Mouse (Mus musculus) mesoderm, embryonic 11.5 days (tissue): ENCODE measurements at regions not wholly inside any gene's neighbourhood (a gene's known extent, or its start where the extent isn't known, plus 50 kb on each side); places are given as distances from the start of the nearest gene placed in this dataset.

ENCODE experiments used
- DNase-seq: peaks from one replicate; pipeline ENCODE4 v3.0.0-alpha.2; 2012; ENCODE audit warnings: low read depth, low spot score

DNA sequence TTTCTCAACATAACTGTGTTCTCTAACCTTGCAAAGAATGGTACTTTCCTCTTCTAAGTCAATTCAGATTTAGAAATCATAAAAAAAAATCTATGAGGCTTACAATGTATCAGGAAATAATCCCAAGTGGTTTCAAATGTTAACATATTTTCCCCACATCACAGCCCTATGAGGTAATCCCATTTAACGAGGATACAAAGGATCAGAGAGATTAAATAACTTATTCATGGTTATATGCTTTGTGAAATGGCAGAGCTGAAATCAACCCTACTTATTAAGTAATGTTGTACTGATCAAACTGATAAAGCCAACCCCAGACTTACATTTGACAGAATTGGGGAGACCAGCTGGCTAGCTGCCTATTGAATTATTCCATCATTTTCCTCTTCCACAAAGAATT lies 614.4 kb downstream of the Ntrk3 start:
- no peak for DNase-seq

DNA sequence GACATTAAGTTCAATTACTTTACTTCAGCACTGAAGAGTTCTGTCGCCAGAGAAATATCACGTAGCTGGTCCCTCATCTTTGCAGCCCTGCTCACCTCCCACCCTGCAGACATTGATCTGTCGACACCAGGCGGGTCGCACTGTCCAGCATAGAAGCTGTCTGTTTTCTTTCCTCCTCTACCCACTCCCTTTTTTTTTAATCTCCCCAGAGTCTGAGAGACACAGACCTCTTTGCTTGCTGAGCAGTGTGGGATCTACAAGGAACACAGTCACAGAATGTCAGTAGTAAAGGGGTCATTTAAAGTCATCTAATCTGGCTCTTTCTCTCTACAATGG lies 616.7 kb downstream of the Ntrk3 start:
- no peak for DNase-seq

GRCm38 (mm10) chr7:78120462-78121150 lies 617.2 kb downstream of the Ntrk3 start:
- peak; percentile 41 for DNase-seq

DNA sequence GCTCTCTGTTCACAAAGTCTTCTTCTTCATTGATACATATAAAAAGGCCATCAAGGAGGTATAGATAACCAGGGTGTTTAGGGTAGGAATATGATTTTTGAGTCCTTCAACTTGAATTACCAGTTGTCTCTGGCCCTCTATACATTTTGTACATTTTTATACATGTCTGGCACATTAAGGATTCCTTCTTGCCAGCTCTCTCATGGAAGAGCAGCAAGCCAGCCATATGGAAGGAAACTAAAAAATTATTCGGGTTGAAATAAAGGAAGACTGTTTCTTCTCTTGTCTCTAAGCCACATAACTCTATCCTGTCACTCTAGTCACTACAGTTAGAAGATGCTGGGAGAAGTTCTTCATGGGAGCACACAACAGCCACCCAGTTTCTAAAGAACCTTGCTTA lies 618.0 kb downstream of the Ntrk3 start:
- no peak for DNase-seq

- no peak for DNase-seq
These were observed 626.5 kb downstream of the Ntrk3 start for GRCm38 (mm10) chr7:78111291-78111690.

DNA sequence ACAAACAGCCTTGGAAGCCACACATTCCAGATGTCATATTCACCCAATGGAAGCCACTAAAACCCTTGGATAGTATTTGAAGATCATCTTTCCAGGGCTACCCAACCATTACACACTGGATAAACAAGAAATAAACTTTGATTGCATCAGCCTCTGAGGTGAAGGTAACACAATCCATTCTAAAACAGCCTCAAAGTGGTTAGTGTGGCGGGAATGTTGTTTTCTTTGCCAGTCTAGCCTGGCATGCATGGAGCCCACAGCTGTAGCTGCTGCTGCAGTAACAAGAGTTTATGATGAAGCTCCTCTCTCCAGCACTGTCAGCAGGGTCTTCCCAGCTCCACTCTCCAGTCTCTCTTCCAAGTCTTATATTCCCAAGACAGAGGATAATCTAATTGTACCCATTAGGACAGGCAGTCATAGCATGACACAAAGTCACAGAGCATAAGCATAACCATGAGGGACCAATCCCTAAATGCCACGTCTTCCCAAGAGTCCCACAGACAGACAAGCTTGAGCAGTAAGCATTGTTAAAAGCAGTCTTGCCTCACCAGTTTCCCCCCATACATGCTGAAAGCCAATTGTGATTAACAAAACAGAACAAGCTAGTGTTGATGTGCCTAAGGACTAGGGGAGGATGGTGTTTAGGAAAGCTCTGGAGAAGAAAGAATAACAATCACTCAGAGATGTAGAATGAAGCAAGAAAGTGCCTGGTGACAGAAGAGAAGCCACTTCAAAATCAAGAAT lies 634.1 kb downstream of the Ntrk3 start:
- DNase-seq, result no peak

GRCm38 (mm10) chr7:78102396-78102795 lies 635.4 kb downstream of the Ntrk3 start:
- no peak for DNase-seq

GRCm38 (mm10) chr7:78086566-78087008 lies 651.2 kb downstream of the Ntrk3 start:
- no peak for DNase-seq

DNA sequence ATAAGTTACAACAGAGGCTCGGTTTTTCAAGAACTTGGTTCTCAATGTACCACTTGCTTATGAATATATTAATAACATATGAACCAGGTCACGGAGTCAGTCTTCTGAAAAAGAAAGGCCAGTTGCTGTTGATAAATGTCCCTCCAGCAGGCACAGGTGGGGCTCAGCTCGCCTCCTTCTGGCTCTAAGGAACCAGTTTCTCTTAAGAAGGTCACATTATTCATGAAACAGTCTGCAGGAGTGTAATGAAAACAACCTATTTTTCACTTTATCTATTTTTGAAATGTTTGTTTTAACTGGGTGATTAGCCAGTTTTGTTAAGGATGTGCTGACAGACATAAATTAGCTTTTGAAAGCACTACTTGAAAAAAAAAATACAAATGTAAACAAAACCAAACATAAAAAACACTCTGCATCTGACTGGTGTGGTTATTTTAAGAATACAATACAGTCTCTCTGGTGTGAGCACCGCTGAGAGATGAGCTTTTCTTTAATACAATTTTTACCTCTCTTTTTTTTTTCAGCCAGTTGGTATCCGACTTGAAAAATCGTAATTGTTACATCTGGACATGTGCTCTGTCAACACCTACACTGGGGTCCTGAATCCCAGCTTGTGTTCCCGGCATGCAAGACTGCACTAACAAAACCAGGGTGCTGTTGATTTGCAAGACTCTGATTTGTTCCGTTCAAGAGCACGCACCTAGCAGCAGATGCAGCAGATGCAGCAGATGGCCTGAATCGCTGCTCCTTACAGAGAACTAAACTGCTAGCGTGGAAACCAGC lies 651.8 kb downstream of the Ntrk3 start:
- no peak for DNase-seq

DNA sequence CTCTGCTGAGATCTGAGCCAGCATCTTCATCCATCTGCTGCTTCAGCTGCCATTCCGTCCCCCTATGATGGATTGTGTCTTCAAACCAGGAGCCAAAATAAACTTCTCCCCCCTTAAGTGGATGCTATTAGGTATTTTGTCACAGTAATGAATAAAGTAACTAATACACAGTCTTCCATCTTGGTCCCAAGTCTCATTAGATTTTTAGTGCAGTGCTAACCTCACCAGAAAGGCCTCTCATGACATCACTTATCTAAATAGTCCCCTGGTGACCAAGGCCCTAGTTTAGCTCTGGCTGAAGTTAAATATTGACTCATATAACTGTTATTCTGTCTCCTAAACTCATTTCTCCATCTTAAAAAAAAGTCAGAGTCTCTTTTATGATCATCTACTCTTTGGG lies 658.1 kb downstream of the Ntrk3 start:
- DNase-seq, result no peak

GRCm38 (mm10) chr7:78071131-78071530 lies 666.7 kb downstream of the Ntrk3 start:
- peak; percentile 27 for DNase-seq

DNA sequence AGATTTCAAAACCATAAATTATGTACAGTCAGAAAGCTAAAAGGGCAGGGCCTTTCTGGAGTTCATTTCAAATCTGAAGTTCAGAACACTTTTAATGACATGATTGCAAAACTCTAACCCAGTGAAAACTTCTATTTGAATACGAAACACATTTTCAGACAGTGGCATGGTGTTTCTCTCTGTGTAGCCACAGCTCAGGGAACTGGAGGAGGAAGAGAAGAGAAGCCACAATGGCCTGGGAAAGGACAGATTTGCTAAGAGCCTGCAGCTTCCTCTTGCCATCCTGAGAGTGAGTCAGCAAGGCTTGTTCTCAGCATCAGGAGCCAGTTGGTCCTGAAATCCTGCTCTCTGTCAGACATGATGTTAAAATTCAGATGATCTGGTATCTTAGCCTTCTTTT lies 676.2 kb downstream of the Ntrk3 start:
- DNase-seq, result no peak

DNA sequence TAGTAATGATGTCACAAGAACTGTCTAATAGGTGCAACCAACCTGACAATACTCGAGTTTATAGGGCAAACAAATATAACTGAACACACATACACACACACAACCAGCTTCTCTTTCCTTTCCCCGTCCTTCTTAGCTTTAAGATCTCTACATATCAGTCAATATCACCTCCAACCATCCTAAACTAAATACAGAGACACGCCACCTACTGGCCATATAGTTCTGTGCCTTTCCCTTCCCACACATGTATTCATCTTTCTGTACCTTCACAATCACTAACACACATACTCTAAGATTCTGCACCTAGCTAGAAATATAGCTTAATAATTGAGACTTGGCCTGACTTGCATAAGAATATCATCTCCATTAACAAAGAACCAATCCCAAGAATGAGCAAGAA lies 688.2 kb downstream of the Ntrk3 start:
- DNase-seq, result no peak

DNA sequence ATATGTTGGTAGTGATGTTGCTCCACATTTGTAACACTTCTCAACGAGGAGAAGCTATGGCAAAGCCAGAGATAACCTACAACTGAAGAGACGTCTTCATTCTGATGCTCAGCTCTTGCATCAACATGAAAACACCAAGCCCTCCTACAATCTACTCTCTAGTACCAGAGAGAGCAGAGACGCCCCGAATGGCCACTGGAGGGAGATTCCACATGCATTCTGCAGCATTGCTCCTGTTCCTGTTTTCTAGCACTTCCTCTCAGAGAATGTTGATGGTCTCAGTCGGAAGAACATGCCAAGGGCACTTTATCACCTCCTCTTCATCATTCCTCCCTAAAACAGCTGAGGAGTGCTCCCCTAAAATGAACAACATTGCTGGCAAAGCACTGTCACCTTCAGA lies 692.4 kb downstream of the Ntrk3 start:
- no peak for DNase-seq

GRCm38 (mm10) chr7:78031032-78031431 lies 706.8 kb downstream of the Ntrk3 start:
- DNase-seq, result no peak

- DNase-seq, result peak; percentile 44
These were observed 710.7 kb downstream of the Ntrk3 start for GRCm38 (mm10) chr7:78026992-78027615.

GRCm38 (mm10) chr7:78023591-78023990 lies 714.2 kb downstream of the Ntrk3 start:
- DNase-seq, result no peak

- DNase-seq, result no peak
These were observed 714.7 kb downstream of the Ntrk3 start for GRCm38 (mm10) chr7:78023075-78023474.

- no peak for DNase-seq
These were observed 724.2 kb downstream of the Ntrk3 start for GRCm38 (mm10) chr7:78013631-78014030.

GRCm38 (mm10) chr7:78003086-78003485 lies 734.7 kb downstream of the Ntrk3 start:
- DNase-seq, result peak; percentile 19

GRCm38 (mm10) chr7:77993840-77994239 lies 744.0 kb downstream of the Ntrk3 start:
- DNase-seq, result no peak

DNA sequence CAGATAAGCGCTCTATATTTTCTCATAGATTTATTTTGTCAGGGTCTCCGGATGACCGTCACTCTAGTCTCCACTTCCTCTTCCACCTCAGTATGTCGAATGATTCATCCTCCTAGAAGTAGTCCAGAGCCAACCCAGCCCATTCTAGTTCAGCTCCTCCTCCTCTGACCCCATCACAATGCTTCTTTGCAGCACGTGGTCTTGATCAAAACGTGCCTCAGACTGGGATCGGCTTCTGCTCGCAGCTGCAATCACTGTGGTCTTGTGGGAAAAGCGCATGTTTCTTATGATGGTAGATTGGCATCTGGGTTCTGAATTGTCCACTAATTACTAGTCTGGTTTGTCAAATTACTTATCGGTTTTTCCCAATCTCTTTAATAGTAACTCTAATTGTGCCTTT lies 747.7 kb downstream of the Ntrk3 start:
- no peak for DNase-seq
